Mouse (Mus musculus) MEL (cell line): ENCODE data around the gene Rnf207.

Source experiments
- CTCF ChIP-seq, 3 experiments: IDR thresholded peaks in 2 of 3; conservative IDR thresholded peaks in 1 of 3; 2 replicates each; pipeline ENCODE4 v1.5.1; 2011 to 2012; ENCODE audit warnings: low read length in 3 of 3, low read depth in 2 of 3, mild to moderate bottlenecking in 2 of 3, improper control_type of control experiment in 1 of 3, inconsistent platforms in 1 of 3, mixed read lengths in 1 of 3, moderate library complexity in 1 of 3; ENCODE audit not compliant: control insufficient read depth in 1 of 3, insufficient read depth in 1 of 3, poor library complexity in 1 of 3, severe bottlenecking in 1 of 3
- MXI1 ChIP-seq: IDR thresholded peaks from 2 replicates; pipeline ENCODE4 v1.6.1; 2011; ENCODE audit warnings: mild to moderate bottlenecking, low read depth, low read length, improper control_type of control experiment
- POLR2A ChIP-seq, 2 experiments: IDR thresholded peaks; 2 replicates each; pipeline ENCODE4 v1.6.1; 2011 to 2012; ENCODE audit warnings: low read length in 2 of 2, mild to moderate bottlenecking in 2 of 2, control low read depth in 1 of 2, improper control_type of control experiment in 1 of 2, low read depth in 1 of 2, moderate library complexity in 1 of 2; ENCODE audit not compliant: control insufficient read depth in 1 of 2, insufficient read depth in 1 of 2, poor library complexity in 1 of 2
- TCF12 ChIP-seq: IDR thresholded peaks from 2 replicates; pipeline ENCODE4 v1.6.1; 2014; ENCODE audit warnings: low read depth, mild to moderate bottlenecking, inconsistent platforms, low read length, improper control_type of control experiment, moderate library complexity
- UBTF ChIP-seq: IDR thresholded peaks from 2 replicates; pipeline ENCODE4 v1.6.1; 2012; ENCODE audit warnings: low read depth, mild to moderate bottlenecking, inconsistent platforms, low read length, improper control_type of control experiment, moderate library complexity, borderline replicate concordance; ENCODE audit not compliant: insufficient read depth

GRCm38 (mm10) chr4:152321464-152321863, 2.7 kb upstream of the Rnf207 start:
- TF ChIP-seq POLR2A (IDR thresholded peaks at IDR 0.05; ENCODE audit: control insufficient read depth in 1 of 2, insufficient read depth in 1 of 2, low read depth in 1 of 2, low read length in 2 of 2, poor library complexity in 1 of 2): no peak
- no peak for TF ChIP-seq CTCF (IDR thresholded peaks at IDR 0.05 in 2 of 3, conservative IDR thresholded peaks at IDR 0.05 in 1 of 3; ENCODE audit: control insufficient read depth in 1 of 3, insufficient read depth in 1 of 3, low read depth in 2 of 3, low read length in 3 of 3, poor library complexity in 1 of 3, severe bottlenecking in 1 of 3)
- no peak for TF ChIP-seq MXI1
- no peak for TF ChIP-seq TCF12
- TF ChIP-seq UBTF: no peak
